Mouse (Mus musculus): ENCODE measurements around the gene Capn5. TPM values are rescaled to one million over a fixed set of nuclear protein-coding genes. Genes with fewer than 3 reads are reported as not detected.

Capn5 gene
- total and polyA plus RNA-seq, 3 experiments, result 0.04 to 0.54 TPM; not detected in 1

DNA sequence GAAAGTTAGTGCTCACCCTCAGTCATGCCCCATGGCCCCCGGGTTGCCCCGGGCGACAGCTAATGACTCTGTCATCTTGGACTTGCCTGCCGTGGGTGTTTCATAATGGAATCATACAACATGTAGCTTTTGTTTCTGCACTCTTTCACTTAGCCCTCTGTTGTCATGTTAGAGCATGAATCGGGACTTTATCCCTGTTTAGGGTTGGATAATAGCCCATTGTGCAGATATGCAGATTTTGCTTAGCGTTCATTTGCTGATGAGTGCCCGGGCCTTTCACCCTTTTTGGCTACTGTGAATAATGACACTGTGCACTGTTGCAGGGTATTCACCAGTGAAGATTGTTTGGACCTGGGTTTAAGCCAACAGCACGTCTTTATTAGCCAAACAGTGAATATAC, 8.6 kb upstream of the Capn5 start:
- H3K79me2 ChIP-seq (ENCODE audit: control insufficient read depth, insufficient read depth, low read length, poor library complexity), result no peaks in the 10 kb centered on the region
- no peaks in the 10 kb centered on the region for H3K27me3 ChIP-seq (ENCODE audit: control insufficient read depth in 1 of 2, insufficient read depth in 2 of 2, low read length in 2 of 2)
- H3K36me3 ChIP-seq (ENCODE audit: control insufficient read depth in 1 of 2, insufficient read depth in 2 of 2, low read length in 2 of 2), result peaks cover 0 to 2% of the 10 kb centered on the region in 2 experiments; a peak in 1 of 4 replicates
- TF ChIP-seq KAT2A (conservative IDR thresholded peaks at IDR 0.05; ENCODE audit: low read depth, low read length), result no peak
- TF ChIP-seq ELF1 (IDR thresholded peaks at IDR 0.05; ENCODE audit: low read depth, low read length), result no peak
- no peak for TF ChIP-seq CHD2 (IDR thresholded peaks at IDR 0.05; ENCODE audit: low read length)
- no peak for TF ChIP-seq E2F4 (IDR thresholded peaks at IDR 0.05; ENCODE audit: borderline replicate concordance, low read depth, low read length)
- TF ChIP-seq ZKSCAN1 (IDR thresholded peaks at IDR 0.05; ENCODE audit: low read depth, low read length), result no peak
- TF ChIP-seq RAD21 (IDR thresholded peaks at IDR 0.05; ENCODE audit: low read depth, low read length), result no peak
- TF ChIP-seq MAZ (IDR thresholded peaks at IDR 0.05; ENCODE audit: low read depth, low read length), result no peak
- no peak for TF ChIP-seq USF1 (IDR thresholded peaks at IDR 0.05; ENCODE audit: low read depth, low read length)
- no peak for TF ChIP-seq ZC3H11A (IDR thresholded peaks at IDR 0.05; ENCODE audit: low read depth, low read length)
- no peak for DNase-seq (ENCODE audit: low read depth, low spot score)
- H3K9ac ChIP-seq (ENCODE audit: control insufficient read depth, low read depth, low read length, poor library complexity, severe bottlenecking), result no peak overlapping the region
- H3K4me1 ChIP-seq (ENCODE audit: control insufficient read depth in 1 of 2, insufficient read depth in 2 of 2, low read length in 2 of 2), result peaks cover 0 to 2% of the 10 kb centered on the region in 2 experiments; a peak in 1 of 4 replicates
- H3K27ac ChIP-seq (ENCODE audit: control insufficient read depth, low read depth, low read length), result no peak overlapping the region
- no peaks in the 10 kb centered on the region for H3K9me3 ChIP-seq (replicated peaks; ENCODE audit: insufficient read depth, low read length)
- no peak overlapping the region for H3K4me3 ChIP-seq (ENCODE audit: control insufficient read depth in 1 of 2, insufficient read depth in 1 of 2, low read depth in 2 of 2, low read length in 2 of 2)

DNA sequence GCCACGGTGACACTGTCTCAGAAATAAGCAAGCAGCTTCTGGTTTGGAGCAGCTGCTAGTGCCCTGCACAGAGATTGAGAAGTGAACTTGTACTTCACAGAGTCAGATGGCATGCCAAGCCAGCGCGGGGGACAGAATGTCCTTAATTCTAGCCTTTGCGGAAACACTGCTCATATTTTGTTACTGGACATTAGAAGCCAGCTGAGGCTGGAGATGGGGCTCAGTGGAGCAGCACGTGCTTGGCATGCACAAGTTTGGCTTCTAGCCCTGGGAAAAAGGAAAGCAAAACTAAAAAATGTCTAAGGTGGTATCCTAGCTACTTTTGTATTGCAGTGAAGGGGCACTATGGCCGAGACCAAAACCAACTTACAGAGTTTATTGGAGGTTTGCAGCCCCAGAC, 7.3 kb upstream of the Capn5 start:
- TF ChIP-seq TBP (IDR thresholded peaks at IDR 0.05; ENCODE audit: low read depth, low read length) (no peak), UBTF (IDR thresholded peaks at IDR 0.05; ENCODE audit: borderline replicate concordance, insufficient read depth, low read depth, low read length) (no peak), MAFK (IDR thresholded peaks at IDR 0.05; ENCODE audit: borderline replicate concordance, low read depth, low read length) (no peak), USF2 (IDR thresholded peaks at IDR 0.05; ENCODE audit: borderline replicate concordance in 1 of 2, insufficient read depth in 1 of 2, low read depth in 1 of 2, low read length in 2 of 2) (no peak), HCFC1 (IDR thresholded peaks at IDR 0.05; ENCODE audit: low read depth, low read length) (no peak), GABPA (IDR thresholded peaks at IDR 0.05; ENCODE audit: low read depth, low read length) (no peak), ZC3H11A (IDR thresholded peaks at IDR 0.05; ENCODE audit: low read depth, low read length) (no peak)
- H3K79me2 ChIP-seq (ENCODE audit: control insufficient read depth, insufficient read depth, low read length, poor library complexity), result no peaks in the 10 kb centered on the region
- H3K9me3 ChIP-seq (replicated peaks; ENCODE audit: insufficient read depth, low read length), result no peaks in the 10 kb centered on the region

More for the DNA sequence above, 7.3 kb upstream of the Capn5 start:
- Histone ChIP-seq H3K27me3 (ENCODE audit: control insufficient read depth in 1 of 2, insufficient read depth in 2 of 2, low read length in 2 of 2) (no peaks in the 10 kb centered on the region), H3K9ac (ENCODE audit: control insufficient read depth, low read depth, low read length, poor library complexity, severe bottlenecking) (no peak overlapping the region), H3K27ac (ENCODE audit: control insufficient read depth, low read depth, low read length) (no peak overlapping the region), H3K4me3 (ENCODE audit: control insufficient read depth in 1 of 2, insufficient read depth in 1 of 2, low read depth in 2 of 2, low read length in 2 of 2) (no peak overlapping the region), H3K4me1 (ENCODE audit: control insufficient read depth in 1 of 2, insufficient read depth in 2 of 2, low read length in 2 of 2) (peaks cover 0 to under 1% of the 10 kb centered on the region in 2 experiments; a peak in 1 of 4 replicates), H3K36me3 (ENCODE audit: control insufficient read depth in 1 of 2, insufficient read depth in 2 of 2, low read length in 2 of 2) (peaks cover 0 to under 1% of the 10 kb centered on the region in 2 experiments; a peak in 1 of 4 replicates)
- DNase-seq (ENCODE audit: low read depth, low spot score), result no peak

Data from MEL (cell line).